Mouse (Mus musculus) embryonic facial prominence, embryonic 11.5 days (tissue): ENCODE data around the gene Pipox. TPM values are rescaled to one million over a fixed set of nuclear protein-coding genes. Genes with fewer than 3 reads are reported as not detected.

Source experiments
- ATAC-seq: fragments of 200-750 bp; cut with Nextera tagmentation; replicated peaks from 2 replicates; pipeline ENCODE4 v1.8.0; 2017; ENCODE audit warnings: low read depth; ENCODE audit not compliant: insufficient number of reproducible peaks, low FRiP score, low TSS enrichment
- DNase-seq: peaks from one replicate; pipeline ENCODE4 v3.0.0-alpha.2; 2015; ENCODE audit warnings: low spot score
- H3K27ac ChIP-seq: fragments of 300-500 bp; sonication (generic); replicated peaks from 2 replicates; pipeline ENCODE4 v1.5.1; 2014; ENCODE audit warnings: mild to moderate bottlenecking, low read depth, low read length, control low read depth
- H3K27me3 ChIP-seq: fragments of 300-500 bp; sonication (generic); 2 replicates; pipeline ENCODE4 v1.6.1; 2014; ENCODE audit warnings: mild to moderate bottlenecking, low read length, moderate library complexity, mixed read lengths; ENCODE audit not compliant: control insufficient read depth, insufficient read depth
- H3K36me3 ChIP-seq: fragments of 300-500 bp; sonication (generic); replicated peaks from 2 replicates; pipeline ENCODE4 v1.6.1; 2014; ENCODE audit warnings: low read depth, mild to moderate bottlenecking, low read length, moderate library complexity, mixed read lengths; ENCODE audit not compliant: control insufficient read depth, insufficient read depth
- H3K4me1 ChIP-seq: fragments of 300-500 bp; sonication (generic); 2 replicates; pipeline ENCODE4 v1.6.1; 2014; ENCODE audit warnings: low read length, mixed read lengths; ENCODE audit not compliant: control insufficient read depth, insufficient read depth
- H3K4me2 ChIP-seq: fragments of 300-500 bp; sonication (generic); 2 replicates; pipeline ENCODE4 v1.6.1; 2014; ENCODE audit warnings: low read depth, mild to moderate bottlenecking, control low read depth, low read length, moderate library complexity
- H3K4me3 ChIP-seq: fragments of 300-500 bp; sonication (generic); 2 replicates; pipeline ENCODE4 v1.5.1; 2014; ENCODE audit warnings: low read depth, low read length, control low read depth
- H3K9ac ChIP-seq: fragments of 300-500 bp; sonication (generic); replicated peaks from 2 replicates; pipeline ENCODE4 v1.6.1; 2014; ENCODE audit warnings: mild to moderate bottlenecking, control low read depth, low read length
- H3K9me3 ChIP-seq: fragments of 300-500 bp; sonication (generic); replicated peaks from 2 replicates; pipeline ENCODE4 v1.6.1; 2016; ENCODE audit warnings: mild to moderate bottlenecking, low read length, inconsistent platforms, mixed read lengths; ENCODE audit not compliant: control insufficient read depth
- WGBS: fragments of 180-500 bp; shearing (Covaris S2); extraction: QIAGEN DNeasy Blood & Tissue Kit; methylation state at CpG from one replicate; pipeline ENCODE4 v1.1.7; 2014; 5-methylcytosine and 5-hydroxymethylcytosine counted together
- polyA plus RNA-seq: library from polyadenylated mRNA; unstranded; fragments of >200 nt; fragmentation: Nextera tagmentation; extraction: Ambion mirVana; gene quantifications from 2 replicates; pipeline ENCODE4 v1.2.1, GENCODE M21; 2014

Pipox gene
- polyA plus RNA-seq, 1 experiment from 2014 or later, result 3.0 TPM

DNA sequence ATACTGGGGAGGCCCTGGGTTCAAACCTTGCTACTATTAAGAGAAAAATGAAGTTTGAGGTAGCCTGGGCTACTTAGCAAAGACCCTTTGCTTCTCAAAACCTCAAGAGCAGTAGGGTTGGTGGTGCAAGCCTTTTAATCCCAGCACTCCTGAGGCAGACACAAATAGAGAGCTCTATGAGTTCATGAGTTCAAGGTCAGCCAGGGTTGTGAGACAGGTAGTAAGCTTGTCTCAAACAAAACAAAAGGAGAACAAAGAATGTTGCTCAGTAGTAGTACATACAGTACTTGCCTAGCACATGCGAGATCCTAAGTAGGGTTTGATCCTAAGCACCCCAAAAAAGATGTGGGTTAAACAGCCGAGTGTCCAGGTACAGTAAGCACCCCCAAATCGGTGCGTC lies 22.8 kb upstream of the Pipox start:
- WGBS, result 66% methylated on average over 4 of the region's 4 CpGs
- 0 out of 2 replicates have a peak overlapping the region, but pooled peaks have one; percentile 14 for H3K27ac ChIP-seq
- no peak overlapping the region for H3K9ac ChIP-seq
- H3K4me2 ChIP-seq, result no peak overlapping the region
- H3K36me3 ChIP-seq, result no peaks in the 10 kb centered on the region
- peaks cover 17% of the 10 kb centered on the region for H3K27me3 ChIP-seq
- DNase-seq (no peak), ATAC-seq (no peak)
- H3K9me3 ChIP-seq, result no peaks in the 10 kb centered on the region
- H3K4me1 ChIP-seq, result peaks cover 13% of the 10 kb centered on the region
- H3K4me3 ChIP-seq, result no peak overlapping the region

DNA sequence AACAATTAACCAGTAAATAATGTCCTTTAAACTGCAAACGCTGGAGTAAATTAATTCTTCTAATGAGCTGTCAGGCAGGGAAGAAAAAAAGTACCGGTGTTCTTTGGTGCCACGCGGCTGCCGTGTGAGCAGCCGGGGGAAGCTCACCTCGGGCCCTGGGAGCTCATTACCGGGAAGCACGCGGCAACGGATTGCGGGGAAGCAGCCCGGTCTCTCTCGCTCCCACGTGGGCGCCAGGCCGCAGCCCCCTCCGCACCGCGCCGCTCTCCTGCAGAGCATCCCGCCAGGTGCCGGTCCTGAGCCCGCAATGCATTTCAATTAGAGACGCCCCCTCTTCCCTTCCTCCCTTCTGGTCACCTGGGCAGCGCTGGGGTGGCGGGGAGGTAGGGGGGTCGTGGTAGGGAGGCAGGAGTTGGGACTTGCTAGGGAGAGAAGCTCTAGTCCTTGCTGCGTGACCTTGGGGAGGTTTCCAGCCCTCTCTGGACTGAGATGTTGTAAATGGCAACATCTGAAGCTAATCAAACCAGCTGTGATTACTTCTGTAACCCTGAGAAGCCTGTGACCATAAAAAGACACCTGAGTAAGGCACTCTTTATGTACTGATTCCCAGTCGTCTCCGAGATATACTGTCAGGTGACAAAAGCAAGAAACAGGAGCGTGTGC lies 20.8 kb upstream of the Pipox start:
- WGBS, result 3% methylated on average over 31 of the region's 32 CpGs
- H3K9ac ChIP-seq, result peak overlapping the region; percentile 47
- peaks cover 15% of the 10 kb centered on the region for H3K27me3 ChIP-seq
- no peaks in the 10 kb centered on the region for H3K36me3 ChIP-seq
- 0 out of 2 replicates have a peak overlapping the region, but pooled peaks have one; percentile 7 for H3K4me3 ChIP-seq
- H3K4me2 ChIP-seq, result peak overlapping the region; percentile 44
- peaks cover 13% of the 10 kb centered on the region for H3K4me1 ChIP-seq
- DNase-seq (no peak), ATAC-seq (no peak)
- no peaks in the 10 kb centered on the region for H3K9me3 ChIP-seq
- H3K27ac ChIP-seq, result no peak overlapping the region

DNA sequence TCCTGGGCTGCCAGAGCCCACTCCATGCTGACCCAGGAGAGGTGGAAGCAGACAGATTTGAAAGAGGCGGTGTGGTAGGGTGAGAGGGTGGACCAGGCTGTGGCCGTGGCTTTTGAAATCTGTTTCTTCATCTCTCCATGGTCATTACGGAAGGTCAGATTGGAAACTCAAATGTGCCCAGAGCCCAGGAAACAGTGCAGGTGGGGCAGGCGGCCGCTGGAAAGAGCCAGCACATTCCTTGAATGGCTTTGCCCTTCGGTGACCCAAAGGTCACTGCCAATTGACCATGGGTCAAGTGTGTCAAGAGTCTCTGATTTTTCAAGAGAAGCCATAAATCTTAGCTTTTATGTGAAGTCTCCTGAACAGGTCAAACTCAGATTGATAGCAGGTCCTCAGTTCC lies 19.6 kb upstream of the Pipox start:
- ATAC-seq, result no peak
- Histone ChIP-seq H3K4me3 (no peak overlapping the region), H3K4me1 (peaks cover 13% of the 10 kb centered on the region), H3K9ac (no peak overlapping the region), H3K27ac (no peak overlapping the region), H3K4me2 (no peak overlapping the region), H3K27me3 (peaks cover 15% of the 10 kb centered on the region), H3K9me3 (no peaks in the 10 kb centered on the region), H3K36me3 (no peaks in the 10 kb centered on the region)
- 28% methylated on average over 6 of the region's 6 CpGs for WGBS
- DNase-seq, result no peak

DNA sequence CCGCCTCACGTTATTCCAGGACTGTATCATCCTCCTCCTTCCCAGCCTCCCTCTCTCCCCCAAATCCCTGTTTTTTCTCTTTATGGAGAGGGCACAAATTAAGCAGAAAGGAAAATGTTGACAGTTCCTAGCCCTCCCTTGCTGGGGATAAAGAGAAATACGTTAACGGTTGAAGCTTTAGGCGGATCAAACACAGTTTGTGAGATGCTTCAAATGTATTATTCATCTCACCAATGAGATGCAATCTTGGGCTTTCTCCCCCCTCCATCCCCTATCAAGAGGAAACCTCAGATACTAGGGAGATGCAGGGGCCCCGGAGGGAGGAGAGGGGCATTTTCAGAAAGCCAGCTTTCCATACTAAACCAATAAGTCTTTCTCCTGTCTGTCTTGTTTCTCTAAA lies 15.9 kb upstream of the Pipox start:
- no peak overlapping the region for H3K4me2 ChIP-seq
- no peaks in the 10 kb centered on the region for H3K9me3 ChIP-seq
- WGBS, result 29% methylated on average over 6 of the region's 6 CpGs
- no peak overlapping the region for H3K4me3 ChIP-seq
- no peak overlapping the region for H3K27ac ChIP-seq
- H3K9ac ChIP-seq, result no peak overlapping the region
- H3K27me3 ChIP-seq, result peaks cover 6% of the 10 kb centered on the region
- ATAC-seq (no peak), DNase-seq (no peak)
- H3K4me1 ChIP-seq, result peaks cover 6% of the 10 kb centered on the region
- H3K36me3 ChIP-seq, result no peaks in the 10 kb centered on the region

DNA sequence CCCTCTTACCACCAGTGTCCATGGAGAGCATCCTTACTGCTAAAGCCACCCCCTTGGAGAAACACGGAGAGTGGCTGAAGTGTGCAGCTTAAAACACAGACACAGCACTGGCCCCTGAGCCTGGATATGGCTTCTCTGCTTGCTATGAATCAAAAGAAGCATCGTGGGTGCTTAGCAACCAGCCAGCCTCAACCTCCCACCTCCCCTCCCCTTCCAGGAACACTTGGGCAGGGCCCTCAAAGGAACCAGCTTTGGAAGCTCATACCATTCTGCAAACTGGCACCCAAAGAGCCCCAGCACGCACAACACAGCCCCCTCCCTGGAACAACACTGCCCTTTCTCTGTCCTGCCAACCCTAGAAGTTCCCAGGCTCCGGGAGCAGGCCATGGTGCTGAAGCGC lies 15.5 kb upstream of the Pipox start:
- DNase-seq (no peak), ATAC-seq (no peak)
- Histone ChIP-seq H3K9ac (no peak overlapping the region), H3K27ac (no peak overlapping the region), H3K27me3 (peaks cover 2% of the 10 kb centered on the region), H3K4me1 (peaks cover 3% of the 10 kb centered on the region; the same call in 1 of the 2 replicates), H3K4me3 (no peak overlapping the region), H3K9me3 (no peaks in the 10 kb centered on the region), H3K36me3 (no peaks in the 10 kb centered on the region), H3K4me2 (no peak overlapping the region)
- 35% methylated on average over 5 of the region's 5 CpGs for WGBS

DNA sequence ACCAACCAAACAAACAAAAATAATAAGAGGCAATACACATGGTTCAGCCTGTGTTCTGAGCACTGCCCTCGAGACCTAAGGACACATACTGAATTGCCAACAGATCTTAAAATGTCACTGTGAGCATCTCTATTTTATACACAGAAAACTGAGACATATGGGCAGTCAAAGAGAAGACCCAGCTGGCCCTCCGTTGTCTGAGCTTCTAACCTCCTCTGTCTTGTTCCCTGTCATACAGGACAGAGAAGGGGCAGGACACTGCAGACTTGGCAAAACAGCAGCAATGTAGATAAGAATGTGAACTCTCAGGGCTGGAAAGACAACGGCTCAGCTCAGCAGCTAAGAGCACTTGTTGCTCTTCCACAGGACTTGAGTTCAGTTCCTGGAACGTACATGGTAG lies 14.6 kb upstream of the Pipox start:
- DNase-seq (no peak), ATAC-seq (no peak)
- Histone ChIP-seq H3K36me3 (no peaks in the 10 kb centered on the region), H3K4me3 (no peak overlapping the region), H3K9ac (no peak overlapping the region), H3K9me3 (no peaks in the 10 kb centered on the region), H3K4me1 (peaks cover 3% of the 10 kb centered on the region; the same call in 1 of the 2 replicates), H3K4me2 (no peak overlapping the region), H3K27ac (no peak overlapping the region), H3K27me3 (no peaks in the 10 kb centered on the region)
- WGBS, result 82% methylated on average over 4 of the region's 4 CpGs

DNA sequence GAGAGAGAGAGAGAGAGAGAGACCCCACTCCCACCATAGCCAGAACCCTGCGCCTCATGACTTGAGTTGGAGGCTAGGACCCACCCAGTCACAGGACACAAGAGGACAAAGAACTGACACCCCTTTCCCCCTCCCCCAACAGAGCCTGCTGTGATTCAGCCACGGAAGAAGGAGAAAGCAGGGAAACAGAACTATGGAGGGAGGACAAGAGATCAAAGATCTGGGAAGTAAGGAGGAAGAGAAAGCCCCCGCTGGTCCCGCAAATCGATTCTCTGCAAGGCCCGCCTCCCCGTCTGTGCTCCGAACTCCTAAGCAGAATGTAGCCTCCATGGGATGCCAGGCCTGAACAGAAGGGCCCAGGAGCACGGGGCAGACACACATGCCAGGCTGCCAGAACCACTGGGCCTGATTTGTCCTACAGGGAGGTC lies 12.9 kb upstream of the Pipox start:
- Histone ChIP-seq H3K27ac (no peak overlapping the region), H3K4me1 (peaks cover 3% of the 10 kb centered on the region; the same call in 1 of the 2 replicates), H3K9ac (peak overlapping the region; percentile 10; the same call in 1 of the 2 replicates), H3K9me3 (no peaks in the 10 kb centered on the region), H3K4me3 (no peak overlapping the region), H3K4me2 (no peak overlapping the region), H3K27me3 (no peaks in the 10 kb centered on the region), H3K36me3 (no peaks in the 10 kb centered on the region)
- ATAC-seq, result no peak
- no peak for DNase-seq
- 9% methylated on average over 9 of the region's 9 CpGs for WGBS

DNA sequence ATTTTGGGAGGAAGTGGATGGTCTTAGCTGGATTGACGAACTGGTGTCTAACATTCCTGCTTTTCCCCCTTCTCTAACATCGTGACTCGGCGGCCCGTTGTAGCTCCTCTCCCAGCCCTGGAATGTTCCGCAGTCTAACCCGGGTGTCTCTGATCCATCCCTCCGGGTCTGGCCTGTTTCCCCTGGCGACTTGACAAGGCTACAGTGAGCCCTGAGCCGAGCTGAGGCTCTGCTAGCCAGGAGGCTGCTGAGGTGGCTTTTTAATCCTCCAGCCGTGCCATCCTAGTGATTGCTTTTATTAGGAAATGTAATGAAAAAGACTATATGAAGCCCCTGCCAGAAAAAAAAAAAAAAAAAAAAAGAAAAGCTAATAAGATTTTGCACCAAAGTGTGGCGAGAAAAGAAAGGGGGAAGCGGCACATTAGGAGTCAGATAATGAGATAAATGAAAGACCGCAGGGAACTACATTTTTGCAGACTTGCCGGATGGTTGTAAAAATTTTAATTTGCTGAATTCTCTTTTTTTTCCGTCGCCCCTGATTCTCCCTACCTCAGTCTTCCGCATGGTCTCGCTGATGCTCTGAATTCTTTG lies 12.3 kb upstream of the Pipox start:
- no peak overlapping the region for H3K9ac ChIP-seq
- H3K4me1 ChIP-seq, result peaks cover 3% of the 10 kb centered on the region; the same call in 1 of the 2 replicates
- no peaks in the 10 kb centered on the region for H3K36me3 ChIP-seq
- no peaks in the 10 kb centered on the region for H3K9me3 ChIP-seq
- no peaks in the 10 kb centered on the region for H3K27me3 ChIP-seq
- ATAC-seq (no peak), DNase-seq (no peak)
- H3K4me3 ChIP-seq, result no peak overlapping the region
- H3K27ac ChIP-seq, result no peak overlapping the region
- WGBS, result 39% methylated on average over 19 of the region's 19 CpGs
- no peak overlapping the region for H3K4me2 ChIP-seq
